Mouse (Mus musculus) 416B (cell line): ENCODE results near the gene Ces1e.

Experiments used
- DNase-seq: peaks from one replicate; pipeline ENCODE4 v3.0.0; 2011; ENCODE audit warnings: low read depth

Ces1e gene

GRCm38 (mm10) chr8:93176593-93176992 lies 52.8 kb downstream of the Ces1e start:
- no peak for DNase-seq

- DNase-seq: no peak
Observed at GRCm38 (mm10) chr8:93174554-93174953, 54.9 kb downstream of the Ces1e start.

- no peak for DNase-seq
Observed at GRCm38 (mm10) chr8:93171846-93172590, 57.4 kb downstream of the Ces1e start.

GRCm38 (mm10) chr8:93163363-93163762 lies 66.1 kb downstream of the Ces1e start:
- DNase-seq: no peak

GRCm38 (mm10) chr8:93151401-93151800 lies 78.0 kb downstream of the Ces1e start:
- no peak for DNase-seq
